Mouse (Mus musculus): Measurements from ENCODE around the gene Stx1b. TPM values are rescaled to one million over a fixed set of nuclear protein-coding genes. Genes with fewer than 3 reads are reported as not detected.

Stx1b gene
- polyA plus RNA-seq, 1 experiment, result 4.4 TPM

DNA sequence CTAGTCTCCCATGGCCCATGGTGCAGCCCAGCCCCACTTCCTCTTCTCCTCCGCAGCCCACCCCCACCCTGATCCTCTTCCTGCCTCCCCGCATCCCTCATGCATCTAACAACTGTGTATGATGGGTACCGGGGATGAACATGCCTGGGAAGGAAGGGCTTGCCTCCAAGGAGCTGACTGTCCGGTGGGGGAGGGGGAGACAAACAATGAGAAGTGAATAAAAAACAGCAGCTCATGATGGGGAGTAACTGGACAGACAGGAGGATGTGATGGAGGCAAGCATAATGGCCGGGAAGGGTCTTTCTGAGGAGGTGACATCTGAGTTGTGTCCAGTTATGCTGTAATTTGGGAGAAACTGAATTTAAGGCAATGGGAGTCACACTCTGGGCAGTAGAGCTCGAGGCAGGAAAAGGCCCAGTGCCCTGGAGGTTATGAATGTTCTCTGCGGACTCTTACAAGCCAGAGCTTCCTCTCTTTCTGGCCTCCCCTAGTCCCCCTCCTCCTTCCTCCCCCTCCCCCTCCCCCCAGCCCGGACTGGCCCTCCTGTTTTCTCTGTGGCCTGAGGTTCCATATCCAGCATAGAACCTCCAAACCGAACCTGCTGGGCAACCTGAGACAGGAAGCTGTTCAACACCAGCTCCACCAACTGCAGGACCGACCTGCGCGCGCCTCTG, 3.4 kb downstream of the Stx1b start:
- H3K4me3 ChIP-seq (ENCODE audit: insufficient read depth, low read length), result no peak overlapping the region
- no peak overlapping the region for H3K27ac ChIP-seq (ENCODE audit: insufficient read depth, low read length)
- H3K4me1 ChIP-seq (ENCODE audit: control insufficient read depth, insufficient read depth, low read length), result no peaks in the 10 kb centered on the region
- TF ChIP-seq CTCF (IDR thresholded peaks at IDR 0.05; ENCODE audit: borderline replicate concordance, insufficient read depth, low read length) (no peak), POLR2A (IDR thresholded peaks at IDR 0.05; ENCODE audit: low read depth, low read length) (no peak)

DNA sequence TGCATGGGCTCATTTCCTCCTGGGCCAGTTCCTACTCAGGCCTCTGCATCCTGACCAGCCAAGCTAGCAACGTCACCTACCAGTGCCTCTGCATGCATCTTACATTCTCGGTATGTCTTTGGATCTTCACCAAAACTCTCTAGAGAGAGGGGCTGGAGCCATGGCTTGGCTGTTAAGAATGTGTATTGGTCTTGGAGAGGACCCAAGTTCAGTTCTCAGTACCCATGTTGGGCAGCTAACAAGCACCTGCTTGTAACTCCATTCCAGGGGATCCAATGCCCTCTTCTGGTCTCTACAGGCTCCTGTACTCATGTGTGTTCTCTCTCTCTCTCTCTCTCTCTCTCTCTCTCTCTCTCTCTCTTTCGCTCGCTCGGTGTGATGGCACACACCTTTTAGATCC, 6.6 kb downstream of the Stx1b start:
- Histone ChIP-seq H3K4me1 (ENCODE audit: control insufficient read depth, insufficient read depth, low read length) (no peaks in the 10 kb centered on the region), H3K27ac (ENCODE audit: insufficient read depth, low read length) (no peak overlapping the region), H3K4me3 (ENCODE audit: insufficient read depth, low read length) (no peak overlapping the region)
- TF ChIP-seq CTCF (IDR thresholded peaks at IDR 0.05; ENCODE audit: borderline replicate concordance, insufficient read depth, low read length), result no peak
- no peak for TF ChIP-seq POLR2A (IDR thresholded peaks at IDR 0.05; ENCODE audit: low read depth, low read length)

DNA sequence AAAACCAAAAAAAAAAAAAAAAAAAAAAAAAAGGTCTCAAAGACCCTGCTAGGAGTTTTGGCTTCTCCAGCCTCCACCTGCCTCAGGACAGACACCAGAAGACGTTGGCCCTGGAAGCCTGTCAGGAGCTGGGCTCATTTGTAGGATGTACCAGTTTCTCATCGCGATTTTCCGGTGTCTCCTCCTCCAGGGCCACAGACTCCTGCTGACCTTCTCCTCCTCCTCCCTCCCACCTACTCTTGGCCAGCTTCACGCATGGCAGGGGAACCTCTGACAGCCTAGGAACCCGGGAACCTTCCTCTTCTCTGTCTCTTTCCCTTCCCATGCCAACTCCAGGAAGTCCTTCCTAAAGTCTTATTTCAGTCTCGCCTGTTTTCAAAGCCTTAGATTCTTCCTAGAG, 7.3 kb downstream of the Stx1b start:
- H3K4me1 ChIP-seq (ENCODE audit: control insufficient read depth, insufficient read depth, low read length), result no peaks in the 10 kb centered on the region

DNA sequence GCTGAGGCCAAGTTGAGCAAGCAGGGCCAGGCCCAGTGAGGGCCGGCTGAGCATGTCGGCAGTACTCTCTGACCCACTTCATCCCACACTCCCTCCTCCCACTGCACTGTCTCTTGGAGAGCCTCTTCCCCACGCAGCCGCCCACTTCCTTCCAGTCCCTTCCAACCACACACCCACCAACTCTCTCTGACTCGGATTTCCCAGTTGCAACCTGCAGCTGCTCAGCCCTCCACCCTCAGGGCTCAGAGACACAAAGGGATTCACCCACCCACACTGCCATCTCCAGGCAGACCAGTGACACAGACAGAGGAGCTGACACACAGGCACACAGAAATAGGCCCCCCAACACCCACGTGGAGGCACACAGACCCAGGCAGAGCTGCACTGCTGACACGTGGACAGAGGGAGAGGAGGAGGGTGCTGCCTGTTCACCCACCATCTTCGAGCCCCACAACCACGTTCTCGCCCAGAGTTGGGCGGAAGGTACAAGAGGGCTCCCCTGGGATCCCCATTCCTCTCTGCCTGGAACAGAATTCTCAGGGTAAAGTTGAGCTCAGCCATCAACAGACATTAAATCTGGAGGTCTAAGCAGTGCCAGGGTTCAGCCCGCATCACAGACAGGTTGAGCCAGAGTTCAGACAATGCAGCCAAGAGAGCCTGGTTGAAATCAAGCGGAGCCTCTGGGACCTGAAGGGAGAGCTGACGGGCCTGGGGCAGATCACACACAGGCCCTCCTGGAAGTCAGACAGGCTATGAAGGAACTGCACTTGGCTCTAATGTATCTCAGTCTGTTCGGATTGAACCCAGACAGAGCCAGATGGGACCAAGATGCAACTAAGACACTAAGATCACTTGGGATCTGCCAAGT, 8.2 kb downstream of the Stx1b start:
- H3K4me1 ChIP-seq (ENCODE audit: control insufficient read depth, insufficient read depth, low read length), result no peaks in the 10 kb centered on the region
- H3K27ac ChIP-seq (ENCODE audit: insufficient read depth, low read length), result no peak overlapping the region
- no peak for TF ChIP-seq CTCF (IDR thresholded peaks at IDR 0.05; ENCODE audit: borderline replicate concordance, insufficient read depth, low read length)
- no peak for TF ChIP-seq POLR2A (IDR thresholded peaks at IDR 0.05; ENCODE audit: low read depth, low read length)
- no peak overlapping the region for H3K4me3 ChIP-seq (ENCODE audit: insufficient read depth, low read length)

More for the DNA sequence above, 7.3 kb downstream of the Stx1b start:
- H3K4me3 ChIP-seq (ENCODE audit: insufficient read depth, low read length), result no peak overlapping the region
- no peak overlapping the region for H3K27ac ChIP-seq (ENCODE audit: insufficient read depth, low read length)
- TF ChIP-seq POLR2A (IDR thresholded peaks at IDR 0.05; ENCODE audit: low read depth, low read length), result no peak
- no peak for TF ChIP-seq CTCF (IDR thresholded peaks at IDR 0.05; ENCODE audit: borderline replicate concordance, insufficient read depth, low read length)

DNA sequence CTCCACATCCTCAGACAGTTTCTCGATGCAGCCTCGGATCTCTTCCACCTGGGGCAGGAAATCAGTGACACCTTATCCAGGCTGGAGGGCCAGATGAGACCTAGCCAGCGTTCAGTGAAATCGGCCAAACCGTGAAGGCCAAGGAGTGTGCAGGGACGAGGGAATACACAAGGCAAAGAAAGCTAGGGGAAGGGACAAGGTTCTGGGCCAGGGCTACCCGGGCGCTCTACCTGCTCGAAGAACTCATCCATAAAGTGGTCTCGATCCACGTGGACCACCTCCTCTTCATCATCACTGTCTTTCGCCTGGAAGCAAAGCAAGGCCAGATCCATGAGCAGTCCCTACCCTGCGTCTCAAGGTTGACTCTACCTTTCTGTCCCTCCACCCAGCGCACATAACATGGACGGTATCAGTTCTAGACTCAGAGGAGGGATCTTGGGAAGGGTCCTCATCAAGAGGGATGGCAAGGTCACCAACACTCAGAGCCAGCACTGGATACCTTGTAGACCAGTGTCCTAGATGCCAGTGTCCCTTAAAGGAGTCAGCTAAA, 9.2 kb downstream of the Stx1b start:
- no peak overlapping the region for H3K4me3 ChIP-seq (ENCODE audit: insufficient read depth, low read length)
- H3K4me1 ChIP-seq (ENCODE audit: control insufficient read depth, insufficient read depth, low read length), result no peaks in the 10 kb centered on the region
- no peak for TF ChIP-seq CTCF (IDR thresholded peaks at IDR 0.05; ENCODE audit: borderline replicate concordance, insufficient read depth, low read length)
- no peak for TF ChIP-seq POLR2A (IDR thresholded peaks at IDR 0.05; ENCODE audit: low read depth, low read length)
- no peak overlapping the region for H3K27ac ChIP-seq (ENCODE audit: insufficient read depth, low read length)

DNA sequence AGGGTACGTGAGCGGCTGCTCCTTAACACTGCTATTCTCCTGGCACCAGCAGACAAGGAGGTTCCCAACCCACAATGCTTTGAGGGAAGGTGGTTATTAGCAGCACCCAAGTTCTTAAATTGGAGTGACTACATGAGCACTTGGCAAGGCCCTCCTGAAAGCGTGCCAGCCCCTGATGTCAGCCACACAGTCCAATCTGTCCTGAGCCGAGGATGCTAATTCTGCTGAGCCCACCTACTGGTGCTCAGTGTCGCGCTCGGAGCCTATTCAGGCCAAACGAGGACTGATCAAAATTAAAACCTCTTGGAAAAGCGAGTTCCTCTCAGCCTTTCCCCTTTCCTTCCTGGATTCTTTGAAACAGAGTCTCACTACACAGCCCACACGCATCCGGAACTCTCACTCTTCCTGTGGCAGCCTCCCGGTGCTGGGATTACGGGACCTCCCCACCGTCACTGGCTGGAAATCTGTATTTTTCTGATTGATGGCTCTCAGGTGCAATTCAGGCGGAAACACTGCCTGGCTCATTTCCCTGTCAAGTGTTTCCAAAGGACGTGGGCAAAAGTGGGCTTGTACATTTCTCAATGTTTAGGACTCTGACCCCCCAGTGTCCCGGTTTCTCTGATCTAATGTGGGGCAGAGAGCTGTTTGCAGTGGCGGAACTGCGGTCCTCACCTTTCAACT, 10.0 kb downstream of the Stx1b start:
- H3K4me1 ChIP-seq (ENCODE audit: control insufficient read depth, insufficient read depth, low read length), result no peaks in the 10 kb centered on the region
- H3K4me3 ChIP-seq (ENCODE audit: insufficient read depth, low read length), result no peak overlapping the region
- TF ChIP-seq POLR2A (IDR thresholded peaks at IDR 0.05; ENCODE audit: low read depth, low read length) (no peak), CTCF (IDR thresholded peaks at IDR 0.05; ENCODE audit: borderline replicate concordance, insufficient read depth, low read length) (no peak)
- no peak overlapping the region for H3K27ac ChIP-seq (ENCODE audit: insufficient read depth, low read length)

DNA sequence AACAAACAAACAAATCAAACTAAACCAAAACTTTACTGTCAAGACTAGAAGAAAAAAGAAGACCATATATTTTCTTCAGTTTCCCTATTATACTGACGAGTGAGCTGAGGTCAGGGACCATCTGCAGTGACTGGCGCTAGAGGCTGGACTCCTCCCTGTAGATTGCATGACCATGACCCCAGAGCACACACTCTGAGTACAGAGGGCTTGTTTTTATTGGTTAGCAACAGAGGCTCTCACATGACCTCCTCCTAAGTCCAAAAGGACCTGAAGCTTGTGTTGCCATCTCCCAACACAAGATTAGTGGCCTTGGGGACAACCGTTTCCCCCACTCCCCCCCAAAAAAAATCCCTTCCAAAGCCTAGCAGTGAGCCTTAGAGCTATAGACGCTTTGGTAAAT, 10.5 kb downstream of the Stx1b start:
- H3K4me3 ChIP-seq (ENCODE audit: insufficient read depth, low read length), result no peak overlapping the region
- no peak for TF ChIP-seq POLR2A (IDR thresholded peaks at IDR 0.05; ENCODE audit: low read depth, low read length)
- no peak for TF ChIP-seq CTCF (IDR thresholded peaks at IDR 0.05; ENCODE audit: borderline replicate concordance, insufficient read depth, low read length)
- no peaks in the 10 kb centered on the region for H3K4me1 ChIP-seq (ENCODE audit: control insufficient read depth, insufficient read depth, low read length)
- H3K27ac ChIP-seq (ENCODE audit: insufficient read depth, low read length), result no peak overlapping the region

DNA sequence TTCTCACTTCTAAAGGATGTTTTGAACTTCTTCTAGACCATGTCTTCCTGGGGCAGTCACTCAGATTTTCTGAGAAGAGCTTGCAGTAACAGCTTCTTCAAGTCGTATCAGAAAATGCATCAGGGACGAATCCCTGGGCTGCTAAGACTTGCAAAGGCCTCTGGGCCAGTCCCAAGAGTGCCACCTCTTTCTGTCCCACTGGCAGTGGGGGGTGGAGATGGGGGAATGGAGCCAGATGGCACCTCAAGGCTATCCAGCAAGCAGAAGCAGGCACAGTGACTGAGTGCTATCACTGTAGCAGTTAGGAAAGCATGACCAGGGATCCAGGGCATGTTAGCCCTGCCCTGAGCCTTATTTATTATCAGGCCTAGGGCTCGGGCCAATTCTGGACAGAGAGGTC, 12.1 kb downstream of the Stx1b start:
- Histone ChIP-seq H3K4me3 (ENCODE audit: insufficient read depth, low read length) (no peak overlapping the region), H3K27ac (ENCODE audit: insufficient read depth, low read length) (no peak overlapping the region)
- no peak for TF ChIP-seq POLR2A (IDR thresholded peaks at IDR 0.05; ENCODE audit: low read depth, low read length)
- TF ChIP-seq CTCF (IDR thresholded peaks at IDR 0.05; ENCODE audit: borderline replicate concordance, insufficient read depth, low read length), result no peak

DNA sequence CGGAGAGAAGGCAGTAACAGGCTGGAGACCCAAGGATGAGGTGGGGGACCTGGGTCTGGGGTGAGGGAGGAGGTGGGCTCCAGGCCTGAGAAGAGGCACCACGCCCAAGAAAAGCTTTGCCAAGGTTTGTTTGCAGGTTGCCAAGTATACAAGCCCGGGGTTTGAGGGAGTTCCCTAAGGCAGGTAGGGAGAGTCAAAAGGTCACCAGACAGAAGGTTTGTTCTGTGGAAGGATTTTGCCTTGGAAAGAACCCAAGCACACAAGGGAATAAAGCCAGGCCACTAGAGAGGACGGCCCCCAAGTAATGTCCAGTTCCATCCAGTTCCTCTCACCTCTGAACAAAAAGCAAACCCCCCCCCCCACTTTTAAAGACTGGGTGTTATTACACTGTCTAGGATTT, 13.1 kb downstream of the Stx1b start:
- TF ChIP-seq CTCF (IDR thresholded peaks at IDR 0.05; ENCODE audit: borderline replicate concordance, insufficient read depth, low read length) (no peak), POLR2A (IDR thresholded peaks at IDR 0.05; ENCODE audit: low read depth, low read length) (no peak)
- H3K4me3 ChIP-seq (ENCODE audit: insufficient read depth, low read length), result no peak overlapping the region
- H3K4me1 ChIP-seq (ENCODE audit: control insufficient read depth, insufficient read depth, low read length), result no peaks in the 10 kb centered on the region
- H3K27ac ChIP-seq (ENCODE audit: insufficient read depth, low read length), result no peak overlapping the region

More for the DNA sequence above, 12.1 kb downstream of the Stx1b start:
- H3K4me1 ChIP-seq (ENCODE audit: control insufficient read depth, insufficient read depth, low read length), result no peaks in the 10 kb centered on the region
